Mouse (Mus musculus): ENCODE data around the gene Aida. TPM values are rescaled to one million over a fixed set of nuclear protein-coding genes. Genes with fewer than 3 reads are reported as not detected.
A peak's percentile ranks its signal among the peaks of the same experiment; 100 is the strongest.

Gene Aida
- 15.0 and 26.8 TPM in 2 replicates for total RNA-seq (2014; rRNA removed; ENCODE audit: low replicate concordance)
- polyA plus RNA-seq (2015; fragmentation: Nextera tagmentation; extraction: Ambion mirVana), result 19.6 and 20.9 TPM in 2 replicates

DNA sequence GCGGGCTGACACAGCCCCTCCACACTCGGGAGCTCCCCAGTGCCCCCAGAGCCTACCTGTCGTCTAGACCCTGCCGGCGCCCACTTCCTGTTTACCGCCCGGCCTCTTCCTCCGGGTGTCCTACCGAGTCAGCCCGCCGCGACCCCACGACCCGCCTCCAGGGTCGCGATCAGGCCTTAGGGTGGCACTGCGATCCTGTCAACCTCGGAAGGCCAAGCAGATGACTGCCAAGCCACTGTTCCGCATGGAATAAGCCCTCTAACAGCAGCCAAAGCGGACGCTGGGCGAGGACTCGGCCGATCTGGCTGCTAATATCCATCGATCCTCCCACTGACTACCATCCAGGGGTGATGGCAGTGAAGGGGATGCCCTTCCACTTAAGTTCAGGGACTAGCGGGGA, at the start of gene Aida:
Gene Aida (plus strand): TSS at position 126 of the 400 bp plus-strand sequence.
- WGBS, result under 1% methylated on average over 26 of the region's 26 CpGs
- Histone ChIP-seq H3K27ac (ENCODE audit: low read depth) (peak within 1 kb of the TSS; percentile 72), H3K4me2 (ENCODE audit: low read depth, low read length) (peak within 1 kb of the TSS; percentile 63), H3K9me3 (replicated peaks; ENCODE audit: control insufficient read depth, low read length) (no peaks in the 10 kb centered on the region), H3K4me3 (ENCODE audit: low read depth, low read length) (peak within 1 kb of the TSS; percentile 60), H3K36me3 (replicated peaks; ENCODE audit: control insufficient read depth, insufficient read depth, low read length) (peaks cover 25% of the 10 kb centered on the region), H3K27me3 (ENCODE audit: control insufficient read depth, insufficient read depth, low read length) (no peaks in the 10 kb centered on the region), H3K4me1 (ENCODE audit: control insufficient read depth, insufficient read depth) (no peaks in the 10 kb centered on the region), H3K9ac (replicated peaks; ENCODE audit: low read depth, low read length) (peak within 1 kb of the TSS; percentile 57)
- ATAC-seq (ENCODE audit: insufficient read depth, low read depth), result peak; percentile 2; the same call in 1 of the 2 replicates
- DNase-seq (ENCODE audit: low spot score), result no peak
- no peak for TF ChIP-seq EP300 (IDR thresholded peaks at IDR 0.05; ENCODE audit: low read depth)
- TF ChIP-seq CTCF (IDR thresholded peaks at IDR 0.05; ENCODE audit: low read depth), result no peak

DNA sequence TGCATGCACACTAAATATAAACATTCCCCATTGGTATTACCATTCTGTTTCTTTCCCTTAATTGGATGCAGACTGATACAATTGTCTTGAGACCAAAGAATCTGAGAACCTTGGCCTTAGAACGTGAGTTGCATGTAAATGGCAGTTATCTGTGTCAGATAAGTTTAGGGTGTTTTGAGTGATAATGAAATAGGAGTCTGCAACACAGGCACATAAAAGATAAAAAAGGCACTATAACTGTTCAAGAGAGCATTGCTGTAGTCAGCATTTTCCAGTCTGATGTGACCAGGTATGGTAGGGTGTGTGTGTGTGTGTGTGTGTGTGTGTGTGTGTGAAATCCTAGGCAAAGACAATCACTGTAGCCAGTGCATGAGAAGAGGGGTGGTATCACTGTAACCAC, 48.2 kb upstream of the Aida start:
- Histone ChIP-seq H3K4me3 (ENCODE audit: low read depth, low read length) (no peak overlapping the region), H3K4me2 (ENCODE audit: low read depth, low read length) (no peak overlapping the region), H3K27ac (ENCODE audit: low read depth) (no peak overlapping the region), H3K36me3 (replicated peaks; ENCODE audit: control insufficient read depth, insufficient read depth, low read length) (no peaks in the 10 kb centered on the region), H3K9ac (replicated peaks; ENCODE audit: low read depth, low read length) (no peak overlapping the region), H3K9me3 (replicated peaks; ENCODE audit: control insufficient read depth, low read length) (no peaks in the 10 kb centered on the region; the same call in 1 of the 2 replicates), H3K4me1 (ENCODE audit: control insufficient read depth, insufficient read depth) (no peaks in the 10 kb centered on the region), H3K27me3 (ENCODE audit: control insufficient read depth, insufficient read depth, low read length) (no peaks in the 10 kb centered on the region)
- TF ChIP-seq EP300 (IDR thresholded peaks at IDR 0.05; ENCODE audit: low read depth) (no peak), CTCF (IDR thresholded peaks at IDR 0.05; ENCODE audit: low read depth) (no peak)
- WGBS, result 9% methylated on average over 1 of the region's 1 CpGs
- DNase-seq (ENCODE audit: low spot score), result no peak
- no peak for ATAC-seq (ENCODE audit: insufficient read depth, low read depth)

DNA sequence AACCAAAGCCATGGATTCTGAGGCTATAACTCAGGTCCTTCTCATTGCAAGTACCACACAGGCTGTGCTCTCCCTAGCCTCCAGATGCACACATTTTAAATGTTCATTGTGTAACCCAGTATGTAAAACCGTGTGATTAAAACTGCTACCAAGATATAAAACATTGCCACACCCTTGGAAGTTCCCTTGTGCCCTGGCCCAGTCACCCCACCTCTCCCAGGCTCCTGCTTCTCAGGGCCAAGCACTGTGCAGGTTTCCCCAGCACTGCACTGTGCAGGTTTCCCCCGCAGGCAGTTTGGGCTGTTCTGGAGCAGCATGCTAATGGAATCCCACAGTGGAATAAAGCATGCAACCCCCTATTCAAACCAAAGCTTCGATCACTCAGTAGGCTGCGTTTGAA, 45.8 kb upstream of the Aida start:
- Histone ChIP-seq H3K27me3 (ENCODE audit: control insufficient read depth, insufficient read depth, low read length) (no peaks in the 10 kb centered on the region), H3K27ac (ENCODE audit: low read depth) (no peak overlapping the region), H3K36me3 (replicated peaks; ENCODE audit: control insufficient read depth, insufficient read depth, low read length) (no peaks in the 10 kb centered on the region), H3K4me1 (ENCODE audit: control insufficient read depth, insufficient read depth) (no peaks in the 10 kb centered on the region), H3K4me3 (ENCODE audit: low read depth, low read length) (no peak overlapping the region), H3K9ac (replicated peaks; ENCODE audit: low read depth, low read length) (no peak overlapping the region), H3K9me3 (replicated peaks; ENCODE audit: control insufficient read depth, low read length) (no peaks in the 10 kb centered on the region), H3K4me2 (ENCODE audit: low read depth, low read length) (no peak overlapping the region)
- no peak for DNase-seq (ENCODE audit: low spot score)
- no peak for ATAC-seq (ENCODE audit: insufficient read depth, low read depth)
- TF ChIP-seq EP300 (IDR thresholded peaks at IDR 0.05; ENCODE audit: low read depth) (no peak), CTCF (IDR thresholded peaks at IDR 0.05; ENCODE audit: low read depth) (no peak)
- WGBS, result 74% methylated on average over 4 of the region's 4 CpGs

DNA sequence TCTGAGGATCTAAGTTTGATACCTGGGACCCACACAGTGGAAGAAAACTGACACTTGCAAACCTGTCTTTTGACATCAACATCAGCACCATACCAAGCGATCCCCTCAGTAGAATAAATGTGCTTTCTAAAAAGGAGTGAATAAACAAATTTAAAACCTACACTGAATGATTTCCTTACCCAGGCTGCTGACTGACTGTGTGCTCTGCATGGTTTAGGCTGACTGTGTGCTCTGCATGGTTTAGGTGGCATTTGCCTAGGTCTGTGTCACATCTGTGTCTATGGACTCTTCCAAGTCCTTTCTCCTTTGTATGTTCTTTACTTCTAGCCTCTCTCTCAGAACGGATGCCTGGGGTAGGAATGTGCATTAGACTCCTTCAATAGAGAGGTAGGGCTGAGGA, 44.6 kb upstream of the Aida start:
- Histone ChIP-seq H3K4me1 (ENCODE audit: control insufficient read depth, insufficient read depth) (no peaks in the 10 kb centered on the region), H3K27ac (ENCODE audit: low read depth) (no peak overlapping the region), H3K36me3 (replicated peaks; ENCODE audit: control insufficient read depth, insufficient read depth, low read length) (no peaks in the 10 kb centered on the region), H3K9ac (replicated peaks; ENCODE audit: low read depth, low read length) (no peak overlapping the region), H3K4me2 (ENCODE audit: low read depth, low read length) (no peak overlapping the region), H3K4me3 (ENCODE audit: low read depth, low read length) (no peak overlapping the region), H3K27me3 (ENCODE audit: control insufficient read depth, insufficient read depth, low read length) (no peaks in the 10 kb centered on the region), H3K9me3 (replicated peaks; ENCODE audit: control insufficient read depth, low read length) (no peaks in the 10 kb centered on the region)
- TF ChIP-seq EP300 (IDR thresholded peaks at IDR 0.05; ENCODE audit: low read depth) (no peak), CTCF (IDR thresholded peaks at IDR 0.05; ENCODE audit: low read depth) (no peak)
- ATAC-seq (ENCODE audit: insufficient read depth, low read depth) (no peak), DNase-seq (ENCODE audit: low spot score) (no peak)
- 79% methylated on average over 2 of the region's 2 CpGs for WGBS

DNA sequence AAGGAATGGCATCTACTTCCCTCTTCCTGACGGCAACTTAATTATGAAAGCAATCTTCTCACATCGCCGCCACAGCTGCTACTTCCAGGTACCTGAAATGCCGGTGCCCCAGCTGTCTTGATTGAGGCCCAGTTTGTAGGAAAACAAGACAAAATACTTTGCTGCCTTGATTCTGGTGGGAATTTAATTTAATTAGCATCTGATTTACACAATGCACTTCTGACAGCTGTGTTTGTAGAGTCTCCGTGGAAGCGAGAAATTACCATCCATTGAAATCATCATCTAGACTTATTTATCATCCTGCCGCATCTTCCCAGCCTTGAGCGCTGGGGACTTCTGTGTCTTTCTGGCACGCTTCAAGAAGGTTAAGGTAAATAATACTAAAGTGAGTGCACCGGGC, 43.8 kb upstream of the Aida start:
- H3K27me3 ChIP-seq (ENCODE audit: control insufficient read depth, insufficient read depth, low read length), result no peaks in the 10 kb centered on the region
- DNase-seq (ENCODE audit: low spot score) (no peak), ATAC-seq (ENCODE audit: insufficient read depth, low read depth) (no peak)
- no peak for TF ChIP-seq EP300 (IDR thresholded peaks at IDR 0.05; ENCODE audit: low read depth)
- TF ChIP-seq CTCF (IDR thresholded peaks at IDR 0.05; ENCODE audit: low read depth), result no peak
- H3K4me1 ChIP-seq (ENCODE audit: control insufficient read depth, insufficient read depth), result no peaks in the 10 kb centered on the region
- no peak overlapping the region for H3K4me2 ChIP-seq (ENCODE audit: low read depth, low read length)
- H3K4me3 ChIP-seq (ENCODE audit: low read depth, low read length), result no peak overlapping the region
- H3K36me3 ChIP-seq (replicated peaks; ENCODE audit: control insufficient read depth, insufficient read depth, low read length), result no peaks in the 10 kb centered on the region
- H3K9ac ChIP-seq (replicated peaks; ENCODE audit: low read depth, low read length), result no peak overlapping the region
- H3K27ac ChIP-seq (ENCODE audit: low read depth), result no peak overlapping the region
- H3K9me3 ChIP-seq (replicated peaks; ENCODE audit: control insufficient read depth, low read length), result no peaks in the 10 kb centered on the region
- 64% methylated on average over 10 of the region's 10 CpGs for WGBS
